Mouse (Mus musculus) hindbrain, embryonic 14.5 days (tissue): ENCODE results near the gene Tmem25. TPM values are rescaled to one million over a fixed set of nuclear protein-coding genes. Genes with fewer than 3 reads are reported as not detected.

Source experiments
- ATAC-seq: fragments of 200-750 bp; cut with Nextera tagmentation; 2 replicates; pipeline ENCODE4 v1.8.0; 2017; ENCODE audit warnings: moderate number of reproducible peaks, mild to moderate bottlenecking, moderate TSS enrichment, moderate library complexity; ENCODE audit not compliant: low FRiP score
- DNase-seq: peaks from one replicate; pipeline ENCODE4 v3.0.0-alpha.2; 2015; ENCODE audit warnings: low spot score
- H3K27ac ChIP-seq: fragments of 300-500 bp; sonication (generic); 2 replicates; pipeline ENCODE4 v1.5.1; 2014; ENCODE audit warnings: mild to moderate bottlenecking, moderate library complexity
- H3K27me3 ChIP-seq: fragments of 300-500 bp; sonication (generic); 2 replicates; pipeline ENCODE4 v1.6.1; 2014; ENCODE audit warnings: mild to moderate bottlenecking, low read length, mixed read lengths; ENCODE audit not compliant: control insufficient read depth, insufficient read depth
- H3K36me3 ChIP-seq: fragments of 300-500 bp; sonication (generic); replicated peaks from 2 replicates; pipeline ENCODE4 v1.6.1; 2014; ENCODE audit not compliant: control insufficient read depth, insufficient read depth
- H3K4me1 ChIP-seq: fragments of 300-500 bp; sonication (generic); replicated peaks from 2 replicates; pipeline ENCODE4 v1.6.1; 2014; ENCODE audit warnings: antibody characterized with exemption, low read length, mixed read lengths; ENCODE audit not compliant: control insufficient read depth, insufficient read depth
- H3K4me2 ChIP-seq: fragments of 300-500 bp; sonication (generic); replicated peaks from 2 replicates; pipeline ENCODE4 v1.6.1; 2014; ENCODE audit warnings: mild to moderate bottlenecking, moderate library complexity
- H3K4me3 ChIP-seq: fragments of 300-500 bp; sonication (generic); replicated peaks from 2 replicates; pipeline ENCODE4 v1.5.1; 2014; ENCODE audit warnings: mild to moderate bottlenecking, low read length
- H3K9ac ChIP-seq: fragments of 300-500 bp; sonication (generic); 2 replicates; pipeline ENCODE4 v1.6.1; 2014
- H3K9me3 ChIP-seq: fragments of 300-500 bp; sonication (generic); 2 replicates; pipeline ENCODE4 v1.6.1; 2016; ENCODE audit warnings: low read length; ENCODE audit not compliant: control insufficient read depth
- WGBS: fragments of 180-500 bp; shearing (Covaris S2); extraction: QIAGEN DNeasy Blood & Tissue Kit; methylation state at CpG from one replicate; pipeline ENCODE4 v1.1.7; 2014; 5-methylcytosine and 5-hydroxymethylcytosine counted together
- polyA plus RNA-seq: library from polyadenylated mRNA; unstranded; fragments of >200 nt; fragmentation: Nextera tagmentation; extraction: Ambion mirVana; gene quantifications from 2 replicates; pipeline ENCODE4 v1.2.1, GENCODE M21; 2014

Gene Tmem25
- 14.2 and 14.3 TPM in 2 replicates for polyA plus RNA-seq

DNA sequence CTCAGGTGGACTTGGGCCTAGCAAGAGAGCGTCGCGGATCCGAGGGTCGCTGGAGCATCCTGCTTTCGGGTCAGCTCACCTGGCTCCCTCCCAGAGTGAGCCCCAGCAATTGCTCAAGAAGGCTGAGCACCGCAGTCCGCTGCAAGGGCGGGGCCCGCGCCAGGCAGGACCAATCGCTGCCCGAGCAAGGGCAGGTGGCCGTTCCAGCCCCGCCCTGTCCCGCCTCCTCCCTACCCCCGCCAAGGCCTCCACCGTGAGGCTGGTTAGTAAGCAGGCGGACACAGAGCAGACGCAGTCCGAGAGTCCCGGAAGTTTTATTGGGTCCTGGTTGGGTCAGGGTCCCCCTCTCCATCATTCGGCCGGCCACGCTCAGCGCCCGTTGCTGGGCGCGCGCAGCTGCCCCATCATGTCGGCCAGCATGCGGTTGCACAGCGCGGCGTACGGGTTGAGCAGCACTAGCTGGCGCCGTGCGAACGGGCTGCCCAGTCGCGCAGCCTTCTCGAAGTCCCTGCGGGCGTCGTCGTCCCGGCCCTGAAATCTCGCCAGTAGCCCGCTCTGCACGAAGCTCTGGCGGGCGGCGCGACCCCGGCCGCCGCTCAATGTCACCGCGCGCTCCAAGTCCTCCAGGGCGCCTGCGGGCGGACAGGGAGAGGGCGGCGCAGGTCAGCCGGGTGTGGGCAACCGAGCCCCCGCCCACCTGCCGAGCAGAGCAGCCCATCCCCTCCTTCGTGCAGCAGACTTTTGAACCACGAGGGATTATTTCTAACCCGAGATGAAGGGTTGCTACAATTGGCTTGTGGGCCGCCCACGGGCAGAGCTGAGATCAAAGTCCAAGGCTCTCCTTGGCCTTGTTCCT lies at the start of gene Tmem25:
Gene Tmem25 (minus strand): TSS at position 206 of the 856 bp plus-strand sequence.
- Histone ChIP-seq H3K4me1 (peaks cover 10% of the 10 kb centered on the region), H3K4me2 (peak within 1 kb of the TSS; percentile 92), H3K27ac (peak within 1 kb of the TSS; percentile 73), H3K36me3 (no peaks in the 10 kb centered on the region), H3K27me3 (no peaks in the 10 kb centered on the region), H3K9ac (peak within 1 kb of the TSS; percentile 66), H3K9me3 (no peaks in the 10 kb centered on the region), H3K4me3 (peak within 1 kb of the TSS; percentile 64)
- DNase-seq (peak; percentile 78), ATAC-seq (peak; percentile 95)
- WGBS = under 1% methylated on average over 75 of the region's 75 CpGs

DNA sequence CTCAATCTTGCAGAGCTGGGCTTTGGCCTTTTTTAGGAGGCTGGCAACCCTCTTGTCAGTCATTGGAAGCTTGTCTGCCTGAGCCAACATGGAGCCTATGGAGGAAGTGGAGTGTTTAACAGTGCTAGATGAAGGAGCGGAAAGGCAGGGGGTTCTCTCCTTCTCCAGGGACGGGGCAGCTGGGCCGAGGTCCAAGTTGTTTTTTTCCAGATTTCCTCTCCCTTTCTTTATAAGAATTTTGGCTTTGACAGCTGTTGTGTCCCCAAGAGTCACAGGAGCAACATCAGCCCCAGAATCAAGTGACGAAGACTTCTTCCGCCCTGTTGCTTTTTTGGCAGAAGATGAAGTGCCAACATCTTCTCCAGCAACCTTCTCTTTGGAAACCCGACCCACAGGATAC lies 48.3 kb upstream of the Tmem25 start:
- no peak overlapping the region for H3K27ac ChIP-seq
- H3K4me3 ChIP-seq = no peak overlapping the region
- H3K4me1 ChIP-seq = no peaks in the 10 kb centered on the region
- DNase-seq = no peak
- no peak overlapping the region for H3K9ac ChIP-seq
- ATAC-seq = no peak
- 86% methylated on average over 6 of the region's 6 CpGs for WGBS
- no peaks in the 10 kb centered on the region for H3K27me3 ChIP-seq
- H3K36me3 ChIP-seq = peaks cover 76% of the 10 kb centered on the region
- no peak overlapping the region for H3K4me2 ChIP-seq
- H3K9me3 ChIP-seq = no peaks in the 10 kb centered on the region

DNA sequence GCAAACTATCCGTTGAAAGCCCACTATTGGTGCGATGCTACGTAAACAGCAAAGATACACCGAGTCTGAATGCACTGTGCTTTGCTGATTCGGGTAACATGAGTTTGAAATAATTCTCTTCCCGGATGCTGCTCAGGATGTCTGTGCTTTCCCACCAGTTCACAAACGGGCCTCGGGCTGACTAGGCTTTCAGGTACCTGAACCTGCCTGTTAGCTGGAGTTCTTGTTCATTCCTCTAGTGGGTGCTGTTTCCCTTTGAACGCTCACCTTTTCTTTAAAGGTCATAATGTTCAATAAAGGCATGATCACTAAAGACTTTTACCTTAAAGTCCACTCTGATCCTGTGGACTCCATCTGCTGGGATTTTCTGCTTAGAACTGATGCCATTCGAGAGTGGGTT lies 42.1 kb upstream of the Tmem25 start:
- no peak for DNase-seq
- no peak for ATAC-seq
- H3K4me2 ChIP-seq = no peak overlapping the region
- H3K4me3 ChIP-seq = no peak overlapping the region
- no peaks in the 10 kb centered on the region for H3K4me1 ChIP-seq
- H3K27ac ChIP-seq = no peak overlapping the region
- no peak overlapping the region for H3K9ac ChIP-seq
- no peaks in the 10 kb centered on the region for H3K9me3 ChIP-seq
- no peaks in the 10 kb centered on the region for H3K27me3 ChIP-seq
- H3K36me3 ChIP-seq = peaks cover 95% of the 10 kb centered on the region
- 91% methylated on average over 10 of the region's 10 CpGs for WGBS

DNA sequence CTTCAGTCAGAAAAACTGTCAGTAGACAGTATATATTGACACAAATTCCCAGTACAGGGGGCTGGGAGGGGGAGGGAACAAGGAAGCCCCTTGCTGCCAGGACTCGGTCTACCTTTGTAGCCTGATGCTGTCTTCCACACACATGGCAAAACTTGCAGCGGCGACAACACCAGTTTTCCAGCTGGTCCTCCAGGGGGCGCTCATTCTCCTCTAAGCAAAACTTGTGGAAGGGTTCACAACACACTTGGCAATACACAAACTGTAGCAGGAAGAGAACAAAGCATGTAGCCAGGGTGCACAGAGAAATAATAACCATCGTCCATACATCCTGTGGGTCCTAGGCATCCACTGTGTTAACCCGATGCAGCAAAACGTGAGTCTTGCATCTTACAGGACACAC lies 37.3 kb upstream of the Tmem25 start:
- Histone ChIP-seq H3K4me3 (no peak overlapping the region), H3K4me2 (no peak overlapping the region), H3K9ac (no peak overlapping the region), H3K36me3 (peaks cover 95% of the 10 kb centered on the region), H3K9me3 (no peaks in the 10 kb centered on the region), H3K4me1 (no peaks in the 10 kb centered on the region), H3K27ac (no peak overlapping the region), H3K27me3 (no peaks in the 10 kb centered on the region)
- 56% methylated on average over 7 of the region's 7 CpGs for WGBS
- no peak for ATAC-seq
- peak; percentile 68 for DNase-seq

DNA sequence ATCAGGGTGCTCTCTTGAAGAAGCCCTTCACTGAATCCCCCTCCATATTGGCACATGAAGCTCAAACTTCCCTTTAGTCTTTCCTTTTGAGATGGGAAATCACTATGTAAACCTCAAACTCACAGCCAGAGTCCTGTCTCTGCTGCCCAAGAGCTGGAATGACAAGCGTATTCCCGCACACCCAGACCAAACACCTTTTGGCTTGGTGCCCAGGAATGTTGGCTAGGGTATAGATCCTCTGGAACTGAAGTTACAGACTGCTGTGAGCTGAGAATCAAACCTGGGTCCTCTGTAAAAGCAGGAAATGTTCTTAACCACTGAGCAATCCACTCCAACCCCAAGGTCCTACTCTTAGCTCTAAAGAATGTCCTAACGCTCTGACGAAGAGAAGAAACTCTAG lies 33.2 kb upstream of the Tmem25 start:
- Histone ChIP-seq H3K27ac (no peak overlapping the region), H3K4me2 (no peak overlapping the region), H3K36me3 (peaks cover 97% of the 10 kb centered on the region), H3K9me3 (no peaks in the 10 kb centered on the region), H3K9ac (no peak overlapping the region), H3K27me3 (no peaks in the 10 kb centered on the region), H3K4me3 (no peak overlapping the region), H3K4me1 (no peaks in the 10 kb centered on the region)
- DNase-seq (no peak), ATAC-seq (no peak)
- 76% methylated on average over 4 of the region's 4 CpGs for WGBS

DNA sequence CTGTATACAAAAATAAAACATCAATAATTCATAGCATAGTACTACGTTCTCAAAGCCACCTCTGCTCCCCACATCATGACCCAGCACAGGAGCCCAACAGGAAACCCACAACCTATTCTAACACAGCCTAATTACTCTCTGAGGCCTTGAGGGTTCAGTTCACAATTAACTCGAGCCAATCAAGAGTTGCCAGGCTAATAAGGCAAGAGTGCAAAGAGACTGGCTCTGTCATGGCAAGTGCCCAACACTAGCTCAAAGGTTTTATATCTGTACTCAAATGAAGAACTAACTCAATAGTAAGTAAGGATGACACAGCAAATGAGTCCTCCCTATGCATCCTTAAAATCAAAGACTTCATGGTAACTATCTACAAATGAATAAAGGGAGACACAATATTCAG lies 31.4 kb upstream of the Tmem25 start:
- Histone ChIP-seq H3K4me2 (no peak overlapping the region), H3K9ac (no peak overlapping the region), H3K27me3 (no peaks in the 10 kb centered on the region), H3K4me1 (no peaks in the 10 kb centered on the region), H3K9me3 (no peaks in the 10 kb centered on the region), H3K4me3 (no peak overlapping the region), H3K27ac (no peak overlapping the region), H3K36me3 (peaks cover 99% of the 10 kb centered on the region)
- ATAC-seq (no peak), DNase-seq (no peak)
- WGBS = 80% methylated on average over 2 of the region's 2 CpGs

DNA sequence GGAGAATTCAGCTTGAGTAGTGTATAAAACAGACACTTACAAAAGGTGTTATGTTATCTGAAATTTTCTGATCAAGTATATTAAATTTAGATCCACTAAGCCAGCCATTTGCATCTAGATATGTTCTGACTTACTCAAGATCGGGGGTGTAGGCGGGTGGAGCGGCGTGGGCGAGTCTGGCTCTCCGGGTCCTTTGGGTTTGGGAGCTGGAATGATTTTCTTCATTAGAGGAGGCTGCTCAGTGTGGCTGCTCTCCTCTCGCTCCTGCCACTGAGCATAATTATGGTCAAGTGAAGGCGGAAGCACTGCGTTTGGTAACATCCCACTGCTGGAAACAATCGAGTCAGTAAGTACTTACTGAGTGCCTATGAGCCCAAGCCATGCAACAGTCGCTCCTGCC lies 29.8 kb upstream of the Tmem25 start:
- H3K4me1 ChIP-seq = no peaks in the 10 kb centered on the region
- H3K4me2 ChIP-seq = no peak overlapping the region
- 96% methylated on average over 11 of the region's 11 CpGs for WGBS
- no peak overlapping the region for H3K27ac ChIP-seq
- ATAC-seq (no peak), DNase-seq (no peak)
- H3K4me3 ChIP-seq = no peak overlapping the region
- peaks cover 99% of the 10 kb centered on the region for H3K36me3 ChIP-seq
- H3K27me3 ChIP-seq = no peaks in the 10 kb centered on the region
- no peak overlapping the region for H3K9ac ChIP-seq
- H3K9me3 ChIP-seq = no peaks in the 10 kb centered on the region

DNA sequence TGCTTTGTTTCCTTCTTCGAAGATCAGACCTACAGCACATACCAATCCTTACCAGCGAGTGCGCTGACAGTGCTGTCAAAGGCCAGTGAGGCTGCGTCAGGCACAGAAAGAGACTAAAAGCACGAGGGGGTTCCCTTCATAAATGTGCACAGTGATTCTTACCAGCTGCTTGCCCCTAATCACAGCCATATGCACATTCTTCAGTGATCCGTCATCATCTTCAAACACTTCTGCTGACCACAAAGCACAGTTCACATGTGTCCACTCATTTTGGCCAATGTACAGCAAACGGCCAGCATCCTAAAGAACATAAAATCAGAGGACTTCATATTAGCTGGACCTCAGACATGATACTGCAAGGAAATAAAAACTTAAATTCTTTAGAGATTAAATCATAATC lies 27.6 kb upstream of the Tmem25 start:
- Histone ChIP-seq H3K4me3 (no peak overlapping the region), H3K4me1 (no peaks in the 10 kb centered on the region), H3K4me2 (no peak overlapping the region), H3K27me3 (no peaks in the 10 kb centered on the region), H3K9ac (no peak overlapping the region), H3K36me3 (peaks cover 99% of the 10 kb centered on the region), H3K9me3 (no peaks in the 10 kb centered on the region), H3K27ac (no peak overlapping the region)
- ATAC-seq = no peak
- no peak for DNase-seq
- 92% methylated on average over 7 of the region's 7 CpGs for WGBS

DNA sequence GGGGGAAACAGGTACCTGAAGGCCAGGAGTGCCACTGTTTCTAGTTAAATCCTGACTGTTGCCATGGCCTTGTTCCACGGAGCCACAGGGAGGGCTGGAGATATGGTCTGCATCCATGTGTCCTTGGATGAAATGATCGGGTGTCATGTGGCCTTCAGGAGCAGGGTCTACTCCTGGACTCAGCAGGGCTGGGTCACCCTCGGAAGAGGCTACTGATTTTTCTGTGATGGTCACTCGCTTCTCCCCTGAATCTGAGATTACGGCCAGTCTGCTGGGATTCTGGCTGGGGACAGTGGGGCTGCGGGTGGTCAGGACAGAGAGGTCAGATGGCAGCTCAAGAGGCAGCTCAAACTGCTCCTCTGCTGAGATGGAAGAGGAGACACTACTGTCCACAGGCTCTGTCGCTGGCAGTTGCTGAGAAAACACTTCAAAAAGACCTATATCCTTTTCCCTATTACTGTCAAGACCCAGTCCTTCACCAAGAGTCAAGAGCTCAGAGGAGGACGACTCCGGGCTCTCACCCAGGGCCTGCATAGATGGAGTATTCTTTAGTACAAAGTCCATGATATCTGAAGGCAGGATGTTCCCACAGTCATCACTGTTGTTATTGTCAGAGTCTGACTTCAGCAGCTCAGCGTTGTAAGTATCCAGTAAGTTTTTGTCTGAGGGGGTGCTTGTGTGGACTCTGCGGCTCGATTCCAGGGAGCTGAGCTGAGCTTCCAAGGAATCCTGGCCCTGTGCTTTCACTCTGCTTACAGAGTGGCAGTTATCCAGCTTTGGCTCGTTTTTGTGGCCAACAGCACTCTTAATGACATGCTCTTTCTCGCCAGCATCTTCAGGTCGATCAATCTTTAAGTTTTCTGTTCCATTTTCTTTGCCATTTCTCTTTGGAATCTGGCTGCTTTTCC lies 21.1 kb upstream of the Tmem25 start:
- DNase-seq = no peak
- Histone ChIP-seq H3K4me1 (no peaks in the 10 kb centered on the region), H3K27me3 (no peaks in the 10 kb centered on the region), H3K4me2 (no peak overlapping the region), H3K9me3 (no peaks in the 10 kb centered on the region), H3K9ac (no peak overlapping the region), H3K4me3 (no peak overlapping the region), H3K36me3 (peaks cover 100% of the 10 kb centered on the region), H3K27ac (no peak overlapping the region)
- 93% methylated on average over 15 of the region's 15 CpGs for WGBS
- ATAC-seq = no peak
